Mouse (Mus musculus): ENCODE measurements around the gene Cfap61. TPM values are rescaled to one million over a fixed set of nuclear protein-coding genes. Genes with fewer than 3 reads are reported as not detected.
"Not testable (repeated sequence)": the region's sequence is repeated elsewhere in the genome, so short reads cannot be mapped to it uniquely, and the experiment has no call there.

Cfap61 gene
- total RNA-seq (2021) = 1 to 10 TPM; 3.5 to 3.6 TPM
- long read RNA-seq, experiment 1, partial matches to known transcripts = 1 of 5 reads
- long read RNA-seq, experiment 1, other reads (novel, unspliced or antisense) = 4 of 5 reads
- long read RNA-seq, experiment 2, partial matches to known transcripts = 0 of 2 reads
- long read RNA-seq, experiment 2, other reads (novel, unspliced or antisense) = 2 of 2 reads

- peak within 1 kb of the TSS; percentile 74 for H3K4me3 ChIP-seq
- TF ChIP-seq CTCF (IDR thresholded peaks at IDR 0.05) = no peak
- intact Hi-C loops (cut with DNase I) = loop anchor here (5.0 to 10.0 kb wide), 2 partner anchors 578 to 1110 kb away; partner anchors contain the start of gene Ralgapa2
- peak within 1 kb of the TSS; percentile 69 for H3K27ac ChIP-seq
- peak; percentile 93 for DNase-seq (ENCODE audit: extremely low spot score in 1 of 2, low spot score in 2 of 2)
Observed at GRCm38 (mm10) chr2:145934339-145935231, at the start of gene Cfap61, which contains the start of gene Crnkl1. Gene Cfap61, plus strand, starts transcription at chr2:145934784. Gene Crnkl1, minus strand, starts transcription at chr2:145935014.

GRCm38 (mm10) chr2:145884913-145885785, 49.4 kb upstream of the Cfap61 start:
- H3K27ac ChIP-seq = peak overlapping the region; percentile 79
- peak in 1 of 2 experiments; percentile 57 for DNase-seq (ENCODE audit: extremely low spot score in 1 of 2, low spot score in 2 of 2)

GRCm38 (mm10) chr2:145887937-145888765, 46.4 kb upstream of the Cfap61 start:
- no peak overlapping the region for H3K4me3 ChIP-seq
- peak; percentile 42 for TF ChIP-seq CTCF (IDR thresholded peaks at IDR 0.05)
- DNase-seq (ENCODE audit: extremely low spot score in 1 of 2, low spot score in 2 of 2) = peak; percentile 53
- intact Hi-C loops (cut with DNase I) = loop anchor here (1.0 to 5.0 kb wide), 2 partner anchors 28 to 36 kb away; no protein-coding TSS in a partner anchor
- peak overlapping the region; percentile 84 for H3K27ac ChIP-seq

More at GRCm38 (mm10) chr2:145884913-145885785, 49.4 kb upstream of the Cfap61 start:
- no peak for TF ChIP-seq CTCF (IDR thresholded peaks at IDR 0.05)
- no peak overlapping the region for H3K4me3 ChIP-seq
- intact Hi-C loops (cut with DNase I) = loop anchor here (5.0 kb wide), 3 partner anchors 33 to 188 kb away; no protein-coding TSS in a partner anchor

GRCm38 (mm10) chr2:145888766-145889480, 45.7 kb upstream of the Cfap61 start:
- no peak for DNase-seq (ENCODE audit: extremely low spot score in 1 of 2, low spot score in 2 of 2)
- Histone ChIP-seq H3K4me3 (no peak overlapping the region), H3K27ac (peak overlapping the region; percentile 73)
- intact Hi-C loops (cut with DNase I) = loop anchor here (1.0 to 5.0 kb wide), 2 partner anchors 29 to 37 kb away; no protein-coding TSS in a partner anchor
- no peak for TF ChIP-seq CTCF (IDR thresholded peaks at IDR 0.05)

GRCm38 (mm10) chr2:145890571-145890970, 44.0 kb upstream of the Cfap61 start:
- intact Hi-C loops (cut with DNase I) = no loop called here
- no peak for DNase-seq (ENCODE audit: extremely low spot score in 1 of 2, low spot score in 2 of 2)
- TF ChIP-seq CTCF (IDR thresholded peaks at IDR 0.05) = no peak

GRCm38 (mm10) chr2:145893756-145894155, 40.8 kb upstream of the Cfap61 start:
- DNase-seq (ENCODE audit: extremely low spot score in 1 of 2, low spot score in 2 of 2) = no peak
- TF ChIP-seq CTCF (IDR thresholded peaks at IDR 0.05) = no peak
- no peak overlapping the region for H3K27ac ChIP-seq
- H3K4me3 ChIP-seq = no peak overlapping the region
- intact Hi-C loops (cut with DNase I) = no loop called here

More at GRCm38 (mm10) chr2:145890571-145890970, 44.0 kb upstream of the Cfap61 start:
- H3K27ac ChIP-seq = no peak overlapping the region
- H3K4me3 ChIP-seq = no peak overlapping the region

GRCm38 (mm10) chr2:145898106-145898505, 36.5 kb upstream of the Cfap61 start:
- TF ChIP-seq CTCF (IDR thresholded peaks at IDR 0.05) = no peak
- no peak overlapping the region for H3K4me3 ChIP-seq
- no peak overlapping the region for H3K27ac ChIP-seq
- intact Hi-C loops (cut with DNase I) = no loop called here
- no peak for DNase-seq (ENCODE audit: extremely low spot score in 1 of 2, low spot score in 2 of 2)

GRCm38 (mm10) chr2:145900318-145900717, 34.3 kb upstream of the Cfap61 start:
- not testable (repeated sequence) for H3K27ac ChIP-seq; H3K4me3 ChIP-seq; DNase-seq (ENCODE audit: extremely low spot score in 1 of 2, low spot score in 2 of 2)
- intact Hi-C loops (cut with DNase I) = loop anchor here (5.0 kb wide), 1 partner anchor 38 kb away; no protein-coding TSS in a partner anchor

GRCm38 (mm10) chr2:145901861-145902260, 32.7 kb upstream of the Cfap61 start, which contains the start of gene Naa20:
Gene Naa20, plus strand, starts transcription at chr2:145902099.
- no peak for DNase-seq (ENCODE audit: extremely low spot score in 1 of 2, low spot score in 2 of 2)
- intact Hi-C loops (cut with DNase I) = loop anchor here (5.0 kb wide), 1 partner anchor 40 kb away; no protein-coding TSS in a partner anchor
- Histone ChIP-seq H3K4me3 (peak within 1 kb of the TSS; percentile 97), H3K27ac (peak within 1 kb of the TSS; percentile 91; the same call in 1 of the 2 replicates)
- no peak for TF ChIP-seq CTCF (IDR thresholded peaks at IDR 0.05)
